Mouse (Mus musculus): Measurements from ENCODE around the gene Pgk2.
"Not testable (repeated sequence)": the region's sequence is repeated elsewhere in the genome, so short reads cannot be mapped to it uniquely, and the experiment has no call there.

The Pgk2 gene

GRCm38 (mm10) chr17:40208540-40208939 is at the start of gene Pgk2:
TSS of gene Pgk2 (minus strand) at chr17:40208640.
- DNase-seq (ENCODE audit: extremely low spot score): no peak

DNA sequence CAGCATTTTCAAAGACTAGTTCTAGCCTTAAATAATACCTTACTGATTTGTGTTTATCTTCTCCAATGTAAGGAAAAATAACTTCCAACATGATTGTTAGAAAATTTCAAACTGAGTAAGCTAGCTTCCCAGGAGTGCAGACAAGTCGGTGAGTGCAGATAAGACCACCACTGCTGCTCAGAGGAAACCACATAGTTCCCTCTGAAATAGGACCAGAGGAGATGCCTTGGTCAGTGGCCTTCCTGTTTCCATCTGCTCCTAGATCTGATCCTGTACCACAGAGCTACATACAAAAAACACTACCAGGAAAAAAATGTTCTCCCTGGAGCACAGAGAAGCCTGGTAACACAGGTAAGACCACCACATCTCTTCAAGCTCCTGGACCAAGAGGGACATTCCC is 44.0 kb upstream of the Pgk2 start:
- DNase-seq (ENCODE audit: extremely low spot score): no peak

GRCm38 (mm10) chr17:40242135-40242534 is 33.7 kb upstream of the Pgk2 start, which contains the start of gene Crisp3:
TSS of gene Crisp3 (minus strand) at chr17:40242288.
- DNase-seq (ENCODE audit: extremely low spot score): no peak

DNA sequence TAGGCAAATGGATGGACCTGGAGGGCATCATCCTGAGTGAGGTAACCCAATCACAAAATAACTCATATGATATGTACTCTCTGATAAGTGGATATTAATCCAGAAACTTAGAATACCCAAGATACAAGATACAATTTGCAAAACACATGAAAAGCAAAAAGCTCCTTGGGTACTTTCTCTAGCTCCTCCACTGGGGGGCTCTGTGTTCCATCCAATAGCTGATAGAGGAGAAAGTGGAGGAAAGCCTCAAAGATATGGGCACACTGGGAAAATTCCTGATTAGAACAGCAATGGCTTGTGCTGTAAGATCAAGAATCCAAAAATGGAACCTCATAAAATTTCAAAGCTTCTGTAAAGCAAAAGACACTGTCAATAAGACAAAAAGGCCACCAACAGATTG is 6.6 kb downstream of the Pgk2 start:
- not testable (repeated sequence) for DNase-seq (ENCODE audit: extremely low spot score)

- DNase-seq (ENCODE audit: extremely low spot score): not testable (repeated sequence)
Observed at GRCm38 (mm10) chr17:40190192-40190591, 18.2 kb downstream of the Pgk2 start.

DNA sequence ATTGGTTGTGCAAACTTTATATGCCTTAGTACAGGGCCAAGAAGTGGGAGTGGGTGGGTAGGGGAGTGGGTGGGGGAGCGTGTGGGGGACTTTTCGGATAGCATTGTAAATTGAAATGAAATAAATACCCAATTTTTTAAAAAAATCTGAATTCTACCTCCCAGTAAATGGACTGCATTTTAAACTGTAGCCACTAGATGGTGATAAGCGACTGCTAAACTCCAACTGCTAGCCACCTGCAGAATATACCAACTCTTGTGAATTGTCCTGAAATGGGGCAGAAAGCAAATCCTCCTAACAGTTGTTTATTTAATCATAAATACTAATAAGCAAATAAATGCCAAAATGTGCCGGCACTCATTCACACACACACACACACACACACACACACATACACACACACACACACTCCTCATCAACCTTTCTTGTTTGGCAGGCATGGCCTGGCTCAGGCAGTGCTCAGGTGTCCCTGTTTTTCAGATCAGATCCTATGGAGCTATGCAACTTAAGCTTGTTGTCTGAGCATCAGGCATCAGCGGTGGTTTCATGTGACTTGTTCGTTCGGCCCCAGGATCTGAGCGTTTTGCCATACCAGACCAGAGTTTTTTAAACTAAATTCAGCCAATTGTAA is 50.6 kb downstream of the Pgk2 start:
- not testable (repeated sequence) for DNase-seq (ENCODE audit: extremely low spot score)
